Mouse (Mus musculus) liver, embryonic 12.5 days (tissue): ENCODE results near the gene Pnp. TPM values are rescaled to one million over a fixed set of nuclear protein-coding genes. Genes with fewer than 3 reads are reported as not detected.
"Not testable (repeated sequence)": the region's sequence is repeated elsewhere in the genome, so short reads cannot be mapped to it uniquely, and the experiment has no call there.

ENCODE experiments used
- ATAC-seq: fragments of 200-750 bp; cut with Nextera tagmentation; 2 replicates; pipeline ENCODE4 v1.8.0; 2017; ENCODE audit warnings: moderate number of reproducible peaks, mild to moderate bottlenecking, moderate library complexity
- H3K27ac ChIP-seq: fragments of 300-500 bp; sonication (generic); 2 replicates; pipeline ENCODE4 v1.5.1; 2016; ENCODE audit warnings: mild to moderate bottlenecking
- H3K27me3 ChIP-seq: fragments of 300-500 bp; sonication (generic); replicated peaks from 2 replicates; pipeline ENCODE4 v1.6.1; 2016; ENCODE audit warnings: mild to moderate bottlenecking, moderate library complexity
- H3K36me3 ChIP-seq: fragments of 300-500 bp; sonication (generic); 2 replicates; pipeline ENCODE4 v1.6.1; 2016; ENCODE audit warnings: mild to moderate bottlenecking, moderate library complexity
- H3K4me1 ChIP-seq: fragments of 300-500 bp; sonication (generic); 2 replicates; pipeline ENCODE4 v1.6.1; 2016
- H3K4me2 ChIP-seq: fragments of 300-500 bp; sonication (generic); 2 replicates; pipeline ENCODE4 v1.6.1; 2016; ENCODE audit warnings: mild to moderate bottlenecking, moderate library complexity
- H3K4me3 ChIP-seq: fragments of 300-500 bp; sonication (generic); 2 replicates; pipeline ENCODE4 v1.5.1; 2016; ENCODE audit warnings: mild to moderate bottlenecking, moderate library complexity
- H3K9ac ChIP-seq: fragments of 300-500 bp; sonication (generic); 2 replicates; pipeline ENCODE4 v1.6.1; 2016; ENCODE audit warnings: mild to moderate bottlenecking, moderate library complexity
- H3K9me3 ChIP-seq: fragments of 300-500 bp; sonication (generic); replicated peaks from 2 replicates; pipeline ENCODE4 v1.6.1; 2016; ENCODE audit warnings: mild to moderate bottlenecking, moderate library complexity
- WGBS: fragments of 180-500 bp; shearing (Covaris S2); methylation state at CpG from one replicate; pipeline ENCODE4 v1.1.7; 2016; ENCODE audit not compliant: insufficient replicate concordance; 5-methylcytosine and 5-hydroxymethylcytosine counted together
- polyA plus RNA-seq: library from polyadenylated mRNA; unstranded; fragments of >200 nt; fragmentation: Nextera tagmentation; extraction: Ambion mirVana; gene quantifications from 2 replicates; pipeline ENCODE4 v1.2.1, GENCODE M21; 2016

The Pnp gene
- polyA plus RNA-seq, 1 experiment from 2014 or later: 76.1 TPM

- Histone ChIP-seq H3K27me3 (no peaks in the 10 kb centered on the region), H3K9me3 (no peaks in the 10 kb centered on the region), H3K4me3 (no peak overlapping the region), H3K36me3 (no peaks in the 10 kb centered on the region), H3K4me1 (no peaks in the 10 kb centered on the region), H3K4me2 (no peak overlapping the region), H3K9ac (no peak overlapping the region), H3K27ac (no peak overlapping the region)
- WGBS: 63% methylated on average over 2 of the region's 2 CpGs
- no peak for ATAC-seq
These were observed 56.8 kb downstream of the Pnp start for GRCm38 (mm10) chr14:50987668-50988067.

GRCm38 (mm10) chr14:50991037-50991436, 60.2 kb downstream of the Pnp start:
- Histone ChIP-seq H3K27me3 (no peaks in the 10 kb centered on the region), H3K9me3 (no peaks in the 10 kb centered on the region), H3K9ac (no peak overlapping the region), H3K27ac (no peak overlapping the region), H3K36me3 (no peaks in the 10 kb centered on the region), H3K4me1 (no peaks in the 10 kb centered on the region), H3K4me3 (no peak overlapping the region), H3K4me2 (no peak overlapping the region)
- no peak for ATAC-seq
- 66% methylated on average over 3 of the region's 3 CpGs for WGBS

- H3K9ac ChIP-seq: no peak overlapping the region
- 20% methylated on average over 3 of the region's 3 CpGs for WGBS
- no peak overlapping the region for H3K4me2 ChIP-seq
- no peaks in the 10 kb centered on the region for H3K27me3 ChIP-seq
- no peak overlapping the region for H3K27ac ChIP-seq
- no peaks in the 10 kb centered on the region for H3K36me3 ChIP-seq
- no peaks in the 10 kb centered on the region for H3K4me1 ChIP-seq
- no peak for ATAC-seq
- no peak overlapping the region for H3K4me3 ChIP-seq
- H3K9me3 ChIP-seq: no peaks in the 10 kb centered on the region
These were observed 66.2 kb downstream of the Pnp start for GRCm38 (mm10) chr14:50997088-50997487.

GRCm38 (mm10) chr14:50997999-50998666, 67.3 kb downstream of the Pnp start:
- no peak overlapping the region for H3K27ac ChIP-seq
- ATAC-seq: no peak
- H3K4me3 ChIP-seq: no peak overlapping the region
- H3K36me3 ChIP-seq: no peaks in the 10 kb centered on the region
- H3K4me1 ChIP-seq: no peaks in the 10 kb centered on the region
- no peak overlapping the region for H3K9ac ChIP-seq
- WGBS: 52% methylated on average over 2 of the region's 2 CpGs
- H3K4me2 ChIP-seq: no peak overlapping the region
- H3K9me3 ChIP-seq: no peaks in the 10 kb centered on the region
- no peaks in the 10 kb centered on the region for H3K27me3 ChIP-seq

- Histone ChIP-seq H3K27ac (no peak within 1 kb of the TSS), H3K36me3 (no peaks in the 10 kb centered on the region), H3K4me1 (no peaks in the 10 kb centered on the region), H3K4me2 (no peak within 1 kb of the TSS), H3K9ac (no peak within 1 kb of the TSS), H3K9me3 (no peaks in the 10 kb centered on the region), H3K27me3 (no peaks in the 10 kb centered on the region), H3K4me3 (no peak within 1 kb of the TSS)
- WGBS: 63% methylated on average over 8 of the region's 8 CpGs
- ATAC-seq: no peak
These were observed 76.4 kb downstream of the Pnp start, which contains the start of gene Rnase10 for GRCm38 (mm10) chr14:51007152-51007801. TSS of gene Rnase10 (plus strand) at chr14:51007751.

GRCm38 (mm10) chr14:51007914-51008713, 77.2 kb downstream of the Pnp start:
- Histone ChIP-seq H3K27ac (no peak overlapping the region), H3K4me2 (no peak overlapping the region), H3K9me3 (no peaks in the 10 kb centered on the region), H3K36me3 (no peaks in the 10 kb centered on the region), H3K4me3 (no peak overlapping the region), H3K9ac (no peak overlapping the region), H3K27me3 (no peaks in the 10 kb centered on the region), H3K4me1 (no peaks in the 10 kb centered on the region)
- WGBS: 60% methylated on average over 13 of the region's 13 CpGs
- no peak for ATAC-seq

GRCm38 (mm10) chr14:51008781-51009180, 77.9 kb downstream of the Pnp start:
- ATAC-seq: no peak
- WGBS: 56% methylated on average over 4 of the region's 4 CpGs
- Histone ChIP-seq H3K27me3 (no peaks in the 10 kb centered on the region), H3K27ac (no peak overlapping the region), H3K9me3 (no peaks in the 10 kb centered on the region), H3K4me3 (no peak overlapping the region), H3K4me1 (no peaks in the 10 kb centered on the region), H3K36me3 (no peaks in the 10 kb centered on the region), H3K4me2 (no peak overlapping the region), H3K9ac (no peak overlapping the region)

- Histone ChIP-seq H3K9me3 (no peaks in the 10 kb centered on the region), H3K4me3 (no peak overlapping the region), H3K27me3 (no peaks in the 10 kb centered on the region), H3K9ac (no peak overlapping the region), H3K4me2 (no peak overlapping the region), H3K36me3 (no peaks in the 10 kb centered on the region), H3K4me1 (no peaks in the 10 kb centered on the region), H3K27ac (no peak overlapping the region)
- WGBS: 66% methylated on average over 6 of the region's 6 CpGs
- ATAC-seq: no peak
These were observed 78.7 kb downstream of the Pnp start for GRCm38 (mm10) chr14:51009572-51009971.

GRCm38 (mm10) chr14:51014724-51015123, 83.8 kb downstream of the Pnp start:
- not testable (repeated sequence) for H3K4me3 ChIP-seq, ATAC-seq, H3K9ac ChIP-seq, H3K27ac ChIP-seq, H3K27me3 ChIP-seq, H3K9me3 ChIP-seq, H3K4me1 ChIP-seq, H3K36me3 ChIP-seq, H3K4me2 ChIP-seq
- 68% methylated on average over 3 of the region's 3 CpGs for WGBS

Other genes starting within 250 kb of the Pnp start
- not detected in 2 replicates for gene Olfr747, start 237.9 kb upstream of the Pnp start, polyA plus RNA-seq
- gene Olfr748, start 223.7 kb upstream of the Pnp start, polyA plus RNA-seq: not detected in 2 replicates
- not detected in 2 replicates for gene Olfr749, start 186.0 kb upstream of the Pnp start, polyA plus RNA-seq
- 27.3 and 27.9 TPM in 2 replicates for gene Ttc5, start 145.6 kb upstream of the Pnp start, polyA plus RNA-seq
- not detected in 2 replicates for gene Ccnb1ip1, start 123.3 kb upstream of the Pnp start, polyA plus RNA-seq
- gene Parp2, start 123.2 kb upstream of the Pnp start, polyA plus RNA-seq: 44.8 and 45.8 TPM in 2 replicates
- 2.2 and 3.2 TPM in 2 replicates for gene Tep1, start 60.5 kb upstream of the Pnp start, polyA plus RNA-seq
- gene Klhl33, start 33.6 kb upstream of the Pnp start, polyA plus RNA-seq: 0.13 and 0.28 TPM in 2 replicates
- 69.7 and 74.0 TPM in 2 replicates for gene Osgep, start 6.2 kb upstream of the Pnp start, polyA plus RNA-seq
- gene Apex1, start 6.1 kb upstream of the Pnp start, polyA plus RNA-seq: 144 and 147 TPM in 2 replicates
- gene Pip4p1, start 226 bp upstream of the Pnp start, polyA plus RNA-seq: 26.1 and 30.6 TPM in 2 replicates
- gene Gm49342, start 13.4 kb downstream of the Pnp start, polyA plus RNA-seq: not detected in 2 replicates
- 4.0 and 4.3 TPM in 2 replicates for gene Pnp2, start 24.9 kb downstream of the Pnp start, polyA plus RNA-seq
- 0.07 TPM in 1 of 2 replicates, not detected in the other for gene Rnase10, start 76.7 kb downstream of the Pnp start, polyA plus RNA-seq
- not detected in 2 replicates for gene Rnase9, start 110.8 kb downstream of the Pnp start, polyA plus RNA-seq
- gene Rnase11, start 119.1 kb downstream of the Pnp start, polyA plus RNA-seq: not detected in 2 replicates
- 0.44 and 1.4 TPM in 2 replicates for gene Rnase12, start 126.6 kb downstream of the Pnp start, polyA plus RNA-seq
- not detected in 2 replicates for gene Olfr750, start 143.4 kb downstream of the Pnp start, polyA plus RNA-seq
- 10.0 and 10.4 TPM in 2 replicates for gene Rnase4, start 160.0 kb downstream of the Pnp start, polyA plus RNA-seq
- gene Ang, start 160.1 kb downstream of the Pnp start, polyA plus RNA-seq: 2.6 and 3.5 TPM in 2 replicates
- not detected in 2 replicates for gene Eddm3b, start 183.3 kb downstream of the Pnp start, polyA plus RNA-seq
- gene Rnase6, start 192.8 kb downstream of the Pnp start, polyA plus RNA-seq: 2.3 and 4.0 TPM in 2 replicates
- not detected in 2 replicates for gene Rnase1, start 215.7 kb downstream of the Pnp start, polyA plus RNA-seq
- not detected in 2 replicates for gene Rnase2b, start 231.2 kb downstream of the Pnp start, polyA plus RNA-seq